Comparison of ENCODE assay signal across 9 mouse cellular contexts in genomic region chr19:10880975-10881425, GRCm38 (mm10). TPM values are rescaled to one million over a fixed set of nuclear protein-coding genes. Genes with fewer than 3 reads are reported as not detected.
DNase-seq lines count a peak whose midpoint lies in the region; ATAC-seq and TF ChIP-seq lines count a peak whose summit lies in the region.
"Had no signal": no experiment of that assay in that cellular context is flagged by ENCODE, and none has a peak within 500 bp of the region (broad histone marks: within the 10 kb centered on the region; RNA-seq: fewer than 3 reads in every experiment).

No protein-coding gene starts in this region.

- H3K4me1 ChIP-seq in heart, postnatal 0 days (ENCODE audit: control insufficient read depth, insufficient read depth), result peaks cover 24% of the 10 kb centered on the region

- ATAC-seq in common myeloid progenitor, adult 5-6 weeks (replicated peaks; ENCODE audit: low read depth, poor library complexity, severe bottlenecking), result 0 out of 2 replicates have a peak, but pooled peaks have one; percentile 1
- peak; percentile 64 for ATAC-seq in heart, postnatal 0 days (ENCODE audit: insufficient read depth, low read depth)

- no peak for DNase-seq in layer of hippocampus, adult 2 months (ENCODE audit: low spot score in 2 of 2)
- no peak for DNase-seq in layer of hippocampus, postnatal 36 days
- DNase-seq in heart, postnatal 0 days (ENCODE audit: low spot score), result peak; percentile 57
- DNase-seq in adrenal gland, postnatal 10 days, result no peak
- no peak for DNase-seq in right cerebral cortex, postnatal 25 days
- no peak for DNase-seq in right cerebral cortex, postnatal 4 days

- under 1% methylated on average over 14 of the region's 14 CpGs for WGBS in heart, postnatal 0 days
- WGBS in macrophage (ENCODE audit: missing documents), result 10% methylated on average over 13 of the region's 14 CpGs

- no peaks in the 10 kb centered on the region for H3K27me3 ChIP-seq in heart, postnatal 0 days (ENCODE audit: control insufficient read depth, insufficient read depth, low read length)

- TF ChIP-seq EP300 in heart, postnatal 0 days (IDR thresholded peaks at IDR 0.05; ENCODE audit: low read depth), result no peak

- peak overlapping the region; percentile 51; the same call in 1 of the 2 replicates for H3K9ac ChIP-seq in heart, postnatal 0 days (replicated peaks; ENCODE audit: low read depth, low read length)

- H3K79me2 ChIP-seq in macrophage (ENCODE audit: inconsistent target), result peaks cover 38% of the 10 kb centered on the region

- peak overlapping the region; percentile 95 for H3K27ac ChIP-seq in layer of hippocampus, adult 2 months
- peak overlapping the region; percentile 92 for H3K27ac ChIP-seq in heart, postnatal 0 days (ENCODE audit: low read depth)
- H3K27ac ChIP-seq in macrophage, result peak overlapping the region; percentile 82

- peak overlapping the region; percentile 61 for H3K4me2 ChIP-seq in heart, postnatal 0 days (ENCODE audit: low read depth, low read length)

- TF ChIP-seq CTCF in layer of hippocampus, adult 2 months (conservative IDR thresholded peaks at IDR 0.05), result no peak
- no peak for TF ChIP-seq CTCF in heart, postnatal 0 days (IDR thresholded peaks at IDR 0.05; ENCODE audit: low read depth)

- H3K9me3 ChIP-seq in heart, postnatal 0 days (replicated peaks; ENCODE audit: control insufficient read depth, low read length), result peaks cover 11% of the 10 kb centered on the region

- peaks cover 6% of the 10 kb centered on the region; the same call in 1 of the 2 replicates for H3K36me3 ChIP-seq in heart, postnatal 0 days (replicated peaks; ENCODE audit: control insufficient read depth, insufficient read depth, low read length)
- H3K36me3 ChIP-seq in macrophage (ENCODE audit: inconsistent target), result no peaks in the 10 kb centered on the region

- H3K4me3 ChIP-seq in layer of hippocampus, adult 2 months, result peak overlapping the region; percentile 80
- peak overlapping the region; percentile 52 for H3K4me3 ChIP-seq in heart, postnatal 0 days (ENCODE audit: low read depth, low read length)
- H3K4me3 ChIP-seq in macrophage (ENCODE audit: inconsistent target), result peak overlapping the region; percentile 64

RNA-seq across cellular contexts. Expression of gene Tmem109, which starts 0.8 kb away (rescaled TPM):
- 10 to 100 TPM; 46.4 to 54.5 TPM for total RNA-seq in layer of hippocampus, adult 2 months (2021)
- total RNA-seq in layer of hippocampus, postnatal 36 days (2021), result 10 to 100 TPM; 46.8 to 48.4 TPM
- 16.2 and 24.7 TPM in 2 replicates for total RNA-seq in common myeloid progenitor, adult 5-6 weeks (2017)
- total RNA-seq in heart, postnatal 0 days (2014; rRNA removed; ENCODE audit: low replicate concordance), result 80.6 and 99.8 TPM in 2 replicates
- 85.8 and 90.9 TPM in 2 replicates for polyA plus RNA-seq in heart, postnatal 0 days (2015; fragmentation: Nextera tagmentation; extraction: Ambion mirVana)
- 10 to 100 TPM in 8 of 26 experiments, 1 to 10 TPM in 17, not detected in 1; 1.3 to 27.8 (median 6.8) TPM for total RNA-seq in macrophage (2018; cell fraction: chromatin; rRNA removed)
- 10 to 100 TPM; 22.0 to 60.5 (median 35.6) TPM for total RNA-seq in macrophage (2018; cell fraction: cytosol; rRNA removed)
- 10 to 100 TPM in 25 of 26 experiments, 1 to 10 TPM in 1; 5.5 to 63.8 (median 25.4) TPM for total RNA-seq in macrophage (2018; cell fraction: nucleus; rRNA removed)
- 30.6 to 77.7 TPM (median 50.2 TPM) in 3 replicates for polyA plus RNA-seq in macrophage (2018)
- 10 to 100 TPM; 84.0 to 93.2 TPM for total RNA-seq in adrenal gland, postnatal 10 days (2021)

RNA-seq across cellular contexts. Expression of gene Tmem132a, which starts 11.3 kb away (rescaled TPM):
- 100 to 1,000 TPM; 168 to 171 TPM for total RNA-seq in layer of hippocampus, adult 2 months (2021)
- 100 to 1,000 TPM; 170 to 179 TPM for total RNA-seq in layer of hippocampus, postnatal 36 days (2021)
- 0.19 and 0.46 TPM in 2 replicates for total RNA-seq in common myeloid progenitor, adult 5-6 weeks (2017)
- 69.1 and 71.7 TPM in 2 replicates for total RNA-seq in heart, postnatal 0 days (2014; rRNA removed; ENCODE audit: low replicate concordance)
- polyA plus RNA-seq in heart, postnatal 0 days (2015; fragmentation: Nextera tagmentation; extraction: Ambion mirVana), result 19.3 and 19.5 TPM in 2 replicates
- total RNA-seq in macrophage (2018; cell fraction: chromatin; rRNA removed), result 10 to 100 TPM in 10 of 26 experiments, 1 to 10 TPM in 16; 5.0 to 17.4 (median 7.9) TPM
- total RNA-seq in macrophage (2018; cell fraction: cytosol; rRNA removed), result 10 to 100 TPM in 1 of 26 experiments, 1 to 10 TPM in 25; 2.0 to 11.2 (median 6.0) TPM
- total RNA-seq in macrophage (2018; cell fraction: nucleus; rRNA removed), result 10 to 100 TPM in 15 of 26 experiments, 1 to 10 TPM in 11; 4.9 to 32.2 (median 12.9) TPM
- 6.0 to 22.3 TPM (median 10.1 TPM) in 3 replicates for polyA plus RNA-seq in macrophage (2018)
- total RNA-seq in adrenal gland, postnatal 10 days (2021), result 10 to 100 TPM; 22.3 to 23.1 TPM

RNA-seq across cellular contexts. Expression of gene Prpf19, which starts 14.0 kb away (rescaled TPM):
- 100 to 1,000 TPM; 196 to 198 TPM for total RNA-seq in layer of hippocampus, adult 2 months (2021)
- 100 to 1,000 TPM; 189 to 197 TPM for total RNA-seq in layer of hippocampus, postnatal 36 days (2021)
- total RNA-seq in common myeloid progenitor, adult 5-6 weeks (2017), result 121 and 140 TPM in 2 replicates
- total RNA-seq in heart, postnatal 0 days (2014; rRNA removed; ENCODE audit: low replicate concordance), result 362 and 463 TPM in 2 replicates
- 33.0 and 36.8 TPM in 2 replicates for polyA plus RNA-seq in heart, postnatal 0 days (2015; fragmentation: Nextera tagmentation; extraction: Ambion mirVana)
- total RNA-seq in macrophage (2018; cell fraction: chromatin; rRNA removed), result 10 to 100 TPM in 25 of 26 experiments, 1 to 10 TPM in 1; 7.1 to 71.2 (median 36.1) TPM
- 10 to 100 TPM; 33.0 to 52.9 (median 43.5) TPM for total RNA-seq in macrophage (2018; cell fraction: cytosol; rRNA removed)
- total RNA-seq in macrophage (2018; cell fraction: nucleus; rRNA removed), result 10 to 100 TPM; 13.8 to 66.9 (median 23.9) TPM
- 43.4 to 93.2 TPM (median 51.6 TPM) in 3 replicates for polyA plus RNA-seq in macrophage (2018)
- 100 to 1,000 TPM; 124 to 163 TPM for total RNA-seq in adrenal gland, postnatal 10 days (2021)

RNA-seq across cellular contexts. Expression of gene Zp1, which starts 39.4 kb away (rescaled TPM):
- total RNA-seq in layer of hippocampus, adult 2 months (2021), result not detected
- total RNA-seq in layer of hippocampus, postnatal 36 days (2021), result not detected
- not detected in 2 replicates for total RNA-seq in common myeloid progenitor, adult 5-6 weeks (2017)
- not detected in 2 replicates for total RNA-seq in heart, postnatal 0 days (2014; rRNA removed; ENCODE audit: low replicate concordance)
- polyA plus RNA-seq in heart, postnatal 0 days (2015; fragmentation: Nextera tagmentation; extraction: Ambion mirVana), result 0.19 TPM in 1 of 2 replicates, not detected in the other
- not detected for total RNA-seq in macrophage (2018; cell fraction: chromatin; rRNA removed)
- total RNA-seq in macrophage (2018; cell fraction: cytosol; rRNA removed), result not detected
- not detected for total RNA-seq in macrophage (2018; cell fraction: nucleus; rRNA removed)
- not detected in 3 replicates for polyA plus RNA-seq in macrophage (2018)
- not detected for total RNA-seq in adrenal gland, postnatal 10 days (2021)
- total RNA-seq: adrenal gland, adult 18-20 months had no signal

RNA-seq across cellular contexts. Expression of gene Slc15a3, which starts 41.5 kb away (rescaled TPM):
- 1 to 10 TPM; 1.3 TPM for total RNA-seq in layer of hippocampus, adult 2 months (2021)
- total RNA-seq in layer of hippocampus, postnatal 36 days (2021), result 1 to 10 TPM; 1.1 to 1.3 TPM
- 0.39 TPM in 1 of 2 replicates, not detected in the other for total RNA-seq in common myeloid progenitor, adult 5-6 weeks (2017)
- total RNA-seq in heart, postnatal 0 days (2014; rRNA removed; ENCODE audit: low replicate concordance), result 0.46 and 2.7 TPM in 2 replicates
- polyA plus RNA-seq in heart, postnatal 0 days (2015; fragmentation: Nextera tagmentation; extraction: Ambion mirVana), result 0.43 and 0.59 TPM in 2 replicates
- 100 to 1,000 TPM; 207 to 998 (median 456) TPM for total RNA-seq in macrophage (2018; cell fraction: chromatin; rRNA removed)
- 1,000 to 10,000 TPM in 1 of 26 experiments, 100 to 1,000 TPM in 25; 372 to 1,028 (median 651) TPM for total RNA-seq in macrophage (2018; cell fraction: cytosol; rRNA removed)
- total RNA-seq in macrophage (2018; cell fraction: nucleus; rRNA removed), result 1,000 to 10,000 TPM in 8 of 26 experiments, 100 to 1,000 TPM in 18; 401 to 1,189 (median 870) TPM
- 344 to 583 TPM (median 414 TPM) in 3 replicates for polyA plus RNA-seq in macrophage (2018)
- total RNA-seq in adrenal gland, postnatal 10 days (2021), result 1 to 10 TPM; 3.2 to 3.5 TPM

Comparison
In these comparisons a context has a peak if more than half of its experiments do, and no peak if none do; other contexts are left out.
1. RNA of gene Tmem132a, which starts 11.3 kb away (total RNA-seq): 170 to 179 TPM in layer of hippocampus, postnatal 36 days, 168 to 171 TPM in layer of hippocampus, adult 2 months, 69.1 to 71.7 TPM in heart, postnatal 0 days and 22.3 to 23.1 TPM in adrenal gland, postnatal 10 days; 0.19 to 0.46 TPM in common myeloid progenitor, adult 5-6 weeks; every median in the first group is over 10 times any median in the second.
2. Peak in every context shown above with its lines, with median percentiles within 50 percentile points of each other: H3K27ac ChIP-seq and H3K4me3 ChIP-seq.